Mouse (Mus musculus): Measurements from ENCODE around the gene Fam171b. TPM values are rescaled to one million over a fixed set of nuclear protein-coding genes. Genes with fewer than 3 reads are reported as not detected.
A peak's percentile ranks its signal among the peaks of the same experiment; 100 is the strongest.

Fam171b gene
- polyA plus RNA-seq, 1 experiment from 2014 or later, result 91.0 TPM

DNA sequence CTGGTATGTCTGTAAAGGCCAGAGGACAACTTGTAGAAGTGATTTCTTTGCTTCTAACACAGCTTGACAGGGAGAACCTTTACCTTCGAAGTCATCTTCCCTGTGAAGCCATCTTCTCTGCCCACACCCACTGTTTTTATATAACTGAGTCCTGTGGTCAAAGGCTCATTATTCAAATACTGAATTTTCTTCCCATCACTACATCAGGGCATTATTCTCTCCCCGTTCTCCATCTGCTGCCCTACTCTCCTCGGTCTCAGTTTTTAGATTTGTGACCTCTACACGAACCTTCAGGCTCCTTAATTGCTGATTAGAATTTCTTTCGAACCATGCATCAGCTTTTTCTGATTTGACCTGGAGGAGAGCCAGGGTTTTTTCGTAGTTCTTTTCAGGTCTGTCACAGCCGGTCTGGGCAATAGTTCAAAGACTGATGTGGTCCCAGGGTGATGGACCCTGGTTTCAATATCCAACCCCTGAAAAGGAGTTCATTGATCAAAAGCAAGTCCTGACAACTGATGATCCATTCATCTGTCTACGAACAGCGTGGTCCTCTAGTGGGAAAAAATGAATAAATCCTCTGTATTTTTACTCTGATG lies 14.4 kb upstream of the Fam171b start:
- DNase-seq (no peak), ATAC-seq (ENCODE audit: low FRiP score, low TSS enrichment) (no peak)
- Histone ChIP-seq H3K4me1 (ENCODE audit: control insufficient read depth, insufficient read depth, low read length) (no peaks in the 10 kb centered on the region), H3K27ac (replicated peaks; ENCODE audit: low read depth, low read length) (no peak overlapping the region), H3K36me3 (ENCODE audit: control insufficient read depth, insufficient read depth, low read length) (0 out of 2 replicates have a peak, but pooled peaks cover 3% of the 10 kb centered on the region), H3K4me3 (replicated peaks; ENCODE audit: low read depth, low read length) (no peak overlapping the region), H3K4me2 (ENCODE audit: low read length) (no peak overlapping the region), H3K9ac (replicated peaks; ENCODE audit: low read length) (no peak overlapping the region), H3K27me3 (ENCODE audit: control insufficient read depth, insufficient read depth, low read length) (no peaks in the 10 kb centered on the region), H3K9me3 (ENCODE audit: control insufficient read depth, low read length) (no peaks in the 10 kb centered on the region)
- 59% methylated on average over 9 of the region's 9 CpGs for WGBS

DNA sequence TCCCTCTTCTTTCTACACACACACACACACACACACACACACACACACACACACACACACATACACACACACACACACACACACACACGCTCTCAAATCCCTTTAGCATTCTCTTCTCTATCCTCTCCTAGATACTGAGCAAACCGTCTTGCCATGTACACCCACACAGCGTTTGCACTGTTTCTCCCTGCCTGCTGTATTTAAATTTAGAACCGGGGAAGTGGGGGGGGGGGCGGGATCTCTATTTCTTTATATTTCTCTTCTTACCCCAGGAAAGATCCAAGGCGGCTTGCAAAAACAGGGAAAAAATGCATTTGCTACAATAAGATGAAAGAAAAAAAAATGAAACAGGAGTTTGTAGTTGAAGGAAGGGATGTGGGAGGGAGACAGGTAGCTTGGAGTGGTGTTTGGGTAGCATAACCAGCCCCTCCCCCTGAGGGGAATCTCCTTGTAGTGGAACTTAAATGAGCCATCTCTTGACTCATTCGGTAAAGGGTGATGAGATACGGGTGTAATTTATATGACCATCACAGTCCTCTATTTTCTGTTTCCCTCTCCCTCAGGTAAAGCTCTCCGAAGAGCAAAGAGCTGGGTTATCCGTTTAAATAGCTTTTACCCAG lies 947 bp downstream of the Fam171b start:
- ATAC-seq (ENCODE audit: low FRiP score, low TSS enrichment) (peak; percentile 57; the same call in 1 of the 2 replicates), DNase-seq (peak; percentile 62)
- Histone ChIP-seq H3K36me3 (ENCODE audit: control insufficient read depth, insufficient read depth, low read length) (no peaks in the 10 kb centered on the region), H3K27me3 (ENCODE audit: control insufficient read depth, insufficient read depth, low read length) (no peaks in the 10 kb centered on the region), H3K9me3 (ENCODE audit: control insufficient read depth, low read length) (no peaks in the 10 kb centered on the region), H3K4me2 (ENCODE audit: low read length) (peak overlapping the region; percentile 68), H3K4me3 (replicated peaks; ENCODE audit: low read depth, low read length) (peak overlapping the region; percentile 82), H3K4me1 (ENCODE audit: control insufficient read depth, insufficient read depth, low read length) (peaks cover 20% of the 10 kb centered on the region), H3K9ac (replicated peaks; ENCODE audit: low read length) (peak overlapping the region; percentile 95), H3K27ac (replicated peaks; ENCODE audit: low read depth, low read length) (peak overlapping the region; percentile 98)
- 8% methylated on average over 10 of the region's 10 CpGs for WGBS

DNA sequence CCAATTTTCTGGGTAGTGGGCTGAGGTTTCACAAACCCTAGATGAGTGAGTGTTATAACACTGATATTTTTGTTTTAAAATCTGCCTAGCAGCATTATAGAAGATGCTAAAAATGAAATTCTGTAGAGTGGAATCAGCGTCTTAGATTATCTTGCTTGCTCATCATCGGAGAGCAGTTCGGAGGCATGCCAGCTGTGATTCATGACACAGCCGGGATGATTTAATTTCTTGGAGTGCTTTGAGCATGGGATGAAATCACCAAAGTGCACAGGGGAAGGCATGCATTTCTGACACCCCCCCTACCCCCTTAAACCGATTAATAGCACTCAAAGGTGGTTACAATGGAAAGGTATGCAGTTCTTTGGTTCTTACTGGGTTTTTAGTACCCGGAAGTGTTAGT lies 1.6 kb downstream of the Fam171b start:
- H3K9ac ChIP-seq (replicated peaks; ENCODE audit: low read length), result peak overlapping the region; percentile 95
- peak overlapping the region; percentile 68 for H3K4me2 ChIP-seq (ENCODE audit: low read length)
- no peaks in the 10 kb centered on the region for H3K36me3 ChIP-seq (ENCODE audit: control insufficient read depth, insufficient read depth, low read length)
- H3K4me1 ChIP-seq (ENCODE audit: control insufficient read depth, insufficient read depth, low read length), result peaks cover 24% of the 10 kb centered on the region
- no peaks in the 10 kb centered on the region for H3K27me3 ChIP-seq (ENCODE audit: control insufficient read depth, insufficient read depth, low read length)
- ATAC-seq (ENCODE audit: low FRiP score, low TSS enrichment), result no peak
- peak overlapping the region; percentile 98 for H3K27ac ChIP-seq (replicated peaks; ENCODE audit: low read depth, low read length)
- peak overlapping the region; percentile 82 for H3K4me3 ChIP-seq (replicated peaks; ENCODE audit: low read depth, low read length)
- no peaks in the 10 kb centered on the region for H3K9me3 ChIP-seq (ENCODE audit: control insufficient read depth, low read length)
- 26% methylated on average over 6 of the region's 6 CpGs for WGBS
- DNase-seq, result peak; percentile 52

DNA sequence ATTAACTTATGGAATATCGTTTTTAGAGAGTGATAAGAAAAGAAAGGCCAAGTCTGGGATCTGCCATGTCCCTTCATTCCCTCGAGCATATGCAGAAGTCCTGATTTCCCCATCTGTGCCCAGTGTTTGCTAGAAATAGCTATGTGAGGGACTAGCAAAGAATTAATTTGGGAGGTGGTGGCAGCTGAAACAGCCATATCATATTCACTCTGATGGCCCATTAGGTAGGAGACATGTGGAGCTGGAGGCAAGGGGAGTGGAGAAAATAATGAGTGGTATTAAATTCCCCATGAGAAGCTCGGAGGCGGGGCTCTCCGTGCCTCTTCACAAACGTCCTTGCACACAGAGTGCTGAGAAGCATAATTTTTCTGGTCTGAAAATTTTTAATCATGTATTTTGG lies 3.7 kb downstream of the Fam171b start:
- Histone ChIP-seq H3K36me3 (ENCODE audit: control insufficient read depth, insufficient read depth, low read length) (no peaks in the 10 kb centered on the region), H3K4me2 (ENCODE audit: low read length) (peak overlapping the region; percentile 68; the same call in 1 of the 2 replicates), H3K4me1 (ENCODE audit: control insufficient read depth, insufficient read depth, low read length) (peaks cover 24% of the 10 kb centered on the region), H3K27me3 (ENCODE audit: control insufficient read depth, insufficient read depth, low read length) (no peaks in the 10 kb centered on the region), H3K4me3 (replicated peaks; ENCODE audit: low read depth, low read length) (no peak overlapping the region), H3K27ac (replicated peaks; ENCODE audit: low read depth, low read length) (0 out of 2 replicates have a peak overlapping the region, but pooled peaks have one; percentile 14), H3K9me3 (ENCODE audit: control insufficient read depth, low read length) (no peaks in the 10 kb centered on the region), H3K9ac (replicated peaks; ENCODE audit: low read length) (no peak overlapping the region)
- ATAC-seq (ENCODE audit: low FRiP score, low TSS enrichment) (no peak), DNase-seq (peak; percentile 58)
- WGBS, result 44% methylated on average over 6 of the region's 6 CpGs

DNA sequence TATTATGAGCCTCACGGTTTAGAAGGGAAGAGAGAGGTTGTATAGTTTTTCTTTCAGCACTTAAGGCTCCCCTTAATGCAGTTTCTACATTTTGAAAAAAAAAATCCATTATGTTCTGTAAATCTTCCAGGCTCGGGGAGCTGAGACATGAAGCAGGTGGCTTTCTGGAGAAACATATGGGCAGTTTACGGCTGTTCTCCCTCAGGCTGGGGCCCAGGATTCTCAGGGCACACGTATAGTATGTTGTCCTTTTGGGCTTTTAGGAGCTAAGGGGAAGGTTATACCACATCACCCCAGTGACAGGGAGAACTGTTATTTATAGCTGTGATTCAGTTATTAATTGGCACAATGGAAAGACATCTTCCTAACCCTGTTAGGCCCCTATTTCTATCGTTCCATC lies 12.7 kb downstream of the Fam171b start:
- Histone ChIP-seq H3K9ac (replicated peaks; ENCODE audit: low read length) (no peak overlapping the region; the same call in 1 of the 2 replicates), H3K36me3 (ENCODE audit: control insufficient read depth, insufficient read depth, low read length) (no peaks in the 10 kb centered on the region), H3K27me3 (ENCODE audit: control insufficient read depth, insufficient read depth, low read length) (no peaks in the 10 kb centered on the region), H3K4me1 (ENCODE audit: control insufficient read depth, insufficient read depth, low read length) (peaks cover 14% of the 10 kb centered on the region; the same call in 1 of the 2 replicates), H3K4me3 (replicated peaks; ENCODE audit: low read depth, low read length) (no peak overlapping the region), H3K9me3 (ENCODE audit: control insufficient read depth, low read length) (no peaks in the 10 kb centered on the region), H3K4me2 (ENCODE audit: low read length) (no peak overlapping the region), H3K27ac (replicated peaks; ENCODE audit: low read depth, low read length) (peak overlapping the region; percentile 55)
- DNase-seq (no peak), ATAC-seq (ENCODE audit: low FRiP score, low TSS enrichment) (no peak)
- 51% methylated on average over 5 of the region's 5 CpGs for WGBS

DNA sequence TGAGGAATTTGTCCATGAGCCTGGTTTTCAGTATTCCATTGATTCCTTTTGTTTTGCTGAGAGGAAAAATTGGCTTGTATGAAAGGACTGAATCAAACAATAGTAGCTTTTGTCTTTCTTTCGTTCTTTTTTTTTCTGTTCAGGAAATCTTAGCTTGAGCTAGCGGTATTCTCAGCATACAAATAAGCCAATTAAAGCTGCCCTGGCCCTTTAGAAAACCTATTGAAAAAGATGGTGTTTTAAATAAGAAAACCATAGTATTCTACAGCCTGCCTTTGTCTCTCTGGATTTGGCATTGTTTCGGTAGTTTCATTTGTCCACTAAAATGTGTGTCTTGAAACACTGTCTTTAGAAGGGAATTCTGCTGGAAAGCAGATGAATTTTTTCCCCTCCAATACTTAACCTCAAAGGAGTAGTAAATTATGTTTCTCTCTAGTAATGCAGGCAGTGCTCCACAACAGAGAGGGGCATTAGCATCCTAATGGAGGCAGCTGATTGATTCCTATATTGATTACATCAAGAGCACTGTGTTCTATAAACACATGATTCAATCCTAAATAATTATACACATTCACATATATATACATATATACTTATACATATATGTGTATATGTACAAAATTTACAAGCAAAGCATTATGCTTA lies 16.6 kb downstream of the Fam171b start:
- Histone ChIP-seq H3K9ac (replicated peaks; ENCODE audit: low read length) (peak overlapping the region; percentile 27; the same call in 1 of the 2 replicates), H3K36me3 (ENCODE audit: control insufficient read depth, insufficient read depth, low read length) (no peaks in the 10 kb centered on the region), H3K27me3 (ENCODE audit: control insufficient read depth, insufficient read depth, low read length) (no peaks in the 10 kb centered on the region), H3K9me3 (ENCODE audit: control insufficient read depth, low read length) (no peaks in the 10 kb centered on the region), H3K27ac (replicated peaks; ENCODE audit: low read depth, low read length) (peak overlapping the region; percentile 76), H3K4me2 (ENCODE audit: low read length) (peak overlapping the region; percentile 4; the same call in 1 of the 2 replicates), H3K4me1 (ENCODE audit: control insufficient read depth, insufficient read depth, low read length) (peaks cover 14% of the 10 kb centered on the region; the same call in 1 of the 2 replicates), H3K4me3 (replicated peaks; ENCODE audit: low read depth, low read length) (no peak overlapping the region)
- peak; percentile 55 for DNase-seq
- WGBS, result 10% methylated on average over 3 of the region's 3 CpGs
- no peak for ATAC-seq (ENCODE audit: low FRiP score, low TSS enrichment)

DNA sequence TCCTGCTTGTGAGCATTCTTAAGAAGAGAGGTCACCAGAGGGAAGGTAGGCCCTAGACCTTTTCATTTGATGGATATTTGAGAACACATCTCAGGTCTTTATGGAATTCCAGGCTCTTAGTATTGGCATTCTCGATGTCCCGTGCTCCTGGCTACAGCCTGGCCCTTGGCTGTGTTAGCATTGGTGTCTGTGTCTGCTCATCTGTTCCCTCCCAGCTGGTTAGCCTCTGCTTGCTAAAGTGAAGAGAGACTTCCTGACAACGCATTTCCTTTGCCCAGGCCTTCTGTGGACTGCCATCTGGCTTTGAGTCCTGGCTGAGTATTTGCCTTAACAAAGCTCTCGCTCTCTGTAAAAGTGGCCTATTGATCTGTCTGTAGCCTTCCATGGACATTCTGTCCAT lies 20.5 kb downstream of the Fam171b start:
- Histone ChIP-seq H3K9ac (replicated peaks; ENCODE audit: low read length) (no peak overlapping the region), H3K36me3 (ENCODE audit: control insufficient read depth, insufficient read depth, low read length) (no peaks in the 10 kb centered on the region), H3K27ac (replicated peaks; ENCODE audit: low read depth, low read length) (no peak overlapping the region), H3K4me2 (ENCODE audit: low read length) (no peak overlapping the region), H3K9me3 (ENCODE audit: control insufficient read depth, low read length) (no peaks in the 10 kb centered on the region), H3K4me3 (replicated peaks; ENCODE audit: low read depth, low read length) (no peak overlapping the region), H3K4me1 (ENCODE audit: control insufficient read depth, insufficient read depth, low read length) (0 out of 2 replicates have a peak, but pooled peaks cover 11% of the 10 kb centered on the region), H3K27me3 (ENCODE audit: control insufficient read depth, insufficient read depth, low read length) (no peaks in the 10 kb centered on the region)
- WGBS, result 90% methylated on average over 4 of the region's 4 CpGs
- DNase-seq (no peak), ATAC-seq (ENCODE audit: low FRiP score, low TSS enrichment) (no peak)

DNA sequence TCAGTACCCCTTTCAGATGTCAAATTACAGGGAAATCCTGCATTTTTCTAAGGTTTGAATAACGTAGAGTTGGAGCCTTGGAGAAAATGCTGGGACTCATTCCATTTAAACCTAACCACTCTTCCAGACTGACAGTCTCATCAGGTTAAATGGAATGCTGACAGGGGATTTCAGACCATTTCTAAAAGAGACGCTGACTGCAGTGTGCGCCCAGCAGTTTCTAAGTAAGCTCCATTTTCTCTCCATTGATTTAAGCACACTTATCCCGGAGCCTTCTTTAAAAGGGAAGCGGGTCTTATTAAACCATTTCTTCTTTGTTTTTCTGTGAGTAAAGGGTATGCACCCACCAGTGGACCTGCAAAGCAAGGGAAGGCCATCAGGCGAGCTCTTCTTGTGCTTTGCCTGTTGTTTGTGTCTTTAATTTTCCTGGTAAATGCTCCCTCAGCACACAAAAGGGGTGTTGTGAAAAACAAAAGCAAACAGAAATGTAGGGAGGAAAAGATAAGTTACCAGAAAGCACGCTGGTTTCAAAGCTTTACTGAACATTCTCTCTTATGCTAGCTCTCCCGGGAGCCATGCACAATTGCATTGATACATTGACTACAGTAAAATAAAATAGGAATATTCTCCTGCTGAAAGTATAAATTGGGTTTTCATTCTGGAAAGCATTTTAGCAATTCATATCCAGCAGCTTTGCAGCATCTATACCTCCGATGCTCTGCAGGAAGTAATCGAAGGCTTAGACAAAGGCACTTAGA lies 23.1 kb downstream of the Fam171b start:
- no peaks in the 10 kb centered on the region for H3K9me3 ChIP-seq (ENCODE audit: control insufficient read depth, low read length)
- DNase-seq, result peak; percentile 48
- 0 out of 2 replicates have a peak, but pooled peaks cover 5% of the 10 kb centered on the region for H3K4me1 ChIP-seq (ENCODE audit: control insufficient read depth, insufficient read depth, low read length)
- no peak overlapping the region for H3K4me3 ChIP-seq (replicated peaks; ENCODE audit: low read depth, low read length)
- 0 out of 2 replicates have a peak overlapping the region, but pooled peaks have one; percentile 27 for H3K9ac ChIP-seq (replicated peaks; ENCODE audit: low read length)
- 37% methylated on average over 10 of the region's 10 CpGs for WGBS
- 0 out of 2 replicates have a peak overlapping the region, but pooled peaks have one; percentile 9 for H3K4me2 ChIP-seq (ENCODE audit: low read length)
- H3K27me3 ChIP-seq (ENCODE audit: control insufficient read depth, insufficient read depth, low read length), result no peaks in the 10 kb centered on the region
- H3K27ac ChIP-seq (replicated peaks; ENCODE audit: low read depth, low read length), result peak overlapping the region; percentile 69
- no peaks in the 10 kb centered on the region for H3K36me3 ChIP-seq (ENCODE audit: control insufficient read depth, insufficient read depth, low read length)
- no peak for ATAC-seq (ENCODE audit: low FRiP score, low TSS enrichment)

All from midbrain, embryonic 14.5 days (tissue).